Mouse (Mus musculus): ENCODE measurements around the gene Tmem8. TPM values are rescaled to one million over a fixed set of nuclear protein-coding genes. Genes with fewer than 3 reads are reported as not detected.
"Not testable (repeated sequence)": the region's sequence is repeated elsewhere in the genome, so short reads cannot be mapped to it uniquely, and the experiment has no call there.

Tmem8 gene
- polyA plus RNA-seq, 1 experiment from 2014 or later = 1.7 TPM

DNA sequence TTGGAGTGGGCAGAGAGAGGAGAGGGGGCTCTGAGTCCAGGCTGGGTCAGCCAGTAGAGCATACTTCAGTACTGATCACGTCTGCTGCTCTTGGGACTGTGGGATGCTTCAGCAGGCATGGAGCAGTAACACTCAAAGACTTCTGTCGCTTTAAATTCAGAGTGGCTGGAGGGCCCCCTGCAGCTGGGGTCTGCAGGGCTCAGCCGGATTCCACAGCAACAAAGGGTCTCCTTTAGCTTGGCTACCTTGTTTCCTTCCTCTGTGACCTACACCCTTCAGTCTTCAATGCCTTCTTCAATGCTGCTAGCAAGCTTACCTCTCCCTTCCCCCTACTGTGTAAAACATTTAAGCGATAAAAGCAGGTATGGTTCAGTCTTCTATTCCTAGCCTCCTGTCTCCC lies 2.1 kb upstream of the Tmem8 start:
- Histone ChIP-seq H3K9ac (no peak overlapping the region), H3K4me1 (ENCODE audit: insufficient read depth) (no peaks in the 10 kb centered on the region), H3K27me3 (ENCODE audit: insufficient read depth, low read length) (peaks cover 59% of the 10 kb centered on the region), H3K4me3 (ENCODE audit: low read depth, low read length) (no peak overlapping the region), H3K9me3 (ENCODE audit: low read depth, low read length) (no peaks in the 10 kb centered on the region), H3K36me3 (ENCODE audit: insufficient read depth) (no peaks in the 10 kb centered on the region), H3K4me2 (no peak overlapping the region), H3K27ac (ENCODE audit: low read depth) (no peak overlapping the region)
- WGBS = 3% methylated on average over 4 of the region's 4 CpGs
- DNase-seq (no peak), ATAC-seq (ENCODE audit: insufficient read depth) (no peak)
- no peak for TF ChIP-seq CTCF (IDR thresholded peaks at IDR 0.05; ENCODE audit: low read depth)

DNA sequence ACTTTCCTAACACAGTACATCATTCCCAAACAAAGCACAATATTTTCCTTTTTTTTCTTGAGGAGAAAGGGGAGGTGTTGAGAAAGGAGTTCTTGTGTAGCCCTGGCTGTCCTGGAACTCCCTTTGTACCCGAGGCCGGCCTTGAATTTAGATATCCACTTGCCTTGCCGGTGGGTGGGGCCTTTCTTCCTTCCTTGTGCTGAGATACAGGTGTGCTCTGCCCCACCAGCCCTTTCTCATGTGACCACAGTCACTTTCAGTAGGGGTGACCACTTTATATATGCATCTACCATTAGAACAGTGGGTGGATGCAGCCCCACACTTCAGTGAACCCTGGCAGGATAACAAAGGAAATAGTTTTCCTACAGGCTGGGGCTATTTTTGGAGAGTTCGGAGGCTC lies 1.4 kb upstream of the Tmem8 start:
- no peak overlapping the region for H3K4me2 ChIP-seq
- WGBS = 19% methylated on average over 4 of the region's 4 CpGs
- H3K27ac ChIP-seq (ENCODE audit: low read depth) = no peak overlapping the region
- no peaks in the 10 kb centered on the region for H3K36me3 ChIP-seq (ENCODE audit: insufficient read depth)
- ATAC-seq (ENCODE audit: insufficient read depth) (no peak), DNase-seq (no peak)
- H3K9ac ChIP-seq = no peak overlapping the region
- H3K4me1 ChIP-seq (ENCODE audit: insufficient read depth) = no peaks in the 10 kb centered on the region
- peaks cover 60% of the 10 kb centered on the region for H3K27me3 ChIP-seq (ENCODE audit: insufficient read depth, low read length)
- no peak for TF ChIP-seq CTCF (IDR thresholded peaks at IDR 0.05; ENCODE audit: low read depth)
- no peaks in the 10 kb centered on the region for H3K9me3 ChIP-seq (ENCODE audit: low read depth, low read length)
- H3K4me3 ChIP-seq (ENCODE audit: low read depth, low read length) = no peak overlapping the region

DNA sequence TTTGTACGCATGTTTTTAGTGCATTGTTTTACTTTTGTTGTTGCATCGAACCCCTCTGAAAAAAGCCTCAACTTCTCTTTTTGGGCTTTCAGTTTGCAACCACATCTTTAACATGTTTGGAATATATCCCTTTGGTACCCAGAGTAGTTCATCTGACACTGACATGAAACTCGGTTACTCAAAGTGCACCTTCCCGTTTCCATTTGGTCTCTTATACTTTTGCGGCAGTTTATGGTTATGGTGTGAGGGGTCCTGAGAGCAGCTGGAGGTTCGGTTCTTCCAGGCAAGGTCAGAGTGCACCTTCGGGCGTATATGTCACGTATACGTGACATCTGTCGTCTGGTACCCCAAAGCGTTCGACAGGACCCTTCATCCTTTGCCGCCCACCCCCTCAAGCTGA lies 348 bp upstream of the Tmem8 start:
- DNase-seq = no peak
- H3K4me2 ChIP-seq = peak overlapping the region; percentile 95
- peaks cover 69% of the 10 kb centered on the region for H3K27me3 ChIP-seq (ENCODE audit: insufficient read depth, low read length)
- H3K27ac ChIP-seq (ENCODE audit: low read depth) = no peak overlapping the region
- no peaks in the 10 kb centered on the region for H3K9me3 ChIP-seq (ENCODE audit: low read depth, low read length)
- H3K36me3 ChIP-seq (ENCODE audit: insufficient read depth) = no peaks in the 10 kb centered on the region
- 0 out of 2 replicates have a peak, but pooled peaks have one; percentile 2 for ATAC-seq (ENCODE audit: insufficient read depth)
- WGBS = 14% methylated on average over 14 of the region's 14 CpGs
- no peak for TF ChIP-seq CTCF (IDR thresholded peaks at IDR 0.05; ENCODE audit: low read depth)
- H3K4me3 ChIP-seq (ENCODE audit: low read depth, low read length) = peak overlapping the region; percentile 63
- no peaks in the 10 kb centered on the region for H3K4me1 ChIP-seq (ENCODE audit: insufficient read depth)
- peak overlapping the region; percentile 64 for H3K9ac ChIP-seq

DNA sequence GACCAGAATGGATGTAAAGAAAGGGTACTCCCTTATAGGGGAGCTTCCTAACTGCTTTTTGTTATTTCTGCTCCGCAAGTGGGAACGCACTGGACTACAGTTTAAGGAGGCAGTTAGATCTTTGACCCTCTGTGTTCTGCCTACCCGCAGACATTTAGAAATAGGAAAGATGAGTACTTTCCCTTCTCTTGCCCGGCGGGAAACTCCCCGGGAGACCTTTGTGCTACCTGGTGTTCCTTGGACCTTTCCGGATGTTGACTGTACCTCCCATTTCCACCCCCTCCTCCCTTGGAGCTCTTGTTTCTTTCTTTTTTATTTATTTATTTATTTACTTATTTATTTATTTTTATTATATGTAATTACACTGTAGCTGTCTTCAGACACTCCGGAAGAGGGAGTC lies 962 bp downstream of the Tmem8 start:
- Histone ChIP-seq H3K27me3 (ENCODE audit: insufficient read depth, low read length) (peaks cover 71% of the 10 kb centered on the region), H3K27ac (ENCODE audit: low read depth) (no peak overlapping the region), H3K9ac (no peak overlapping the region), H3K4me1 (ENCODE audit: insufficient read depth) (no peaks in the 10 kb centered on the region), H3K36me3 (ENCODE audit: insufficient read depth) (no peaks in the 10 kb centered on the region), H3K4me3 (ENCODE audit: low read depth, low read length) (peak overlapping the region; percentile 63), H3K4me2 (peak overlapping the region; percentile 95), H3K9me3 (ENCODE audit: low read depth, low read length) (no peaks in the 10 kb centered on the region)
- WGBS = 14% methylated on average over 8 of the region's 8 CpGs
- TF ChIP-seq CTCF (IDR thresholded peaks at IDR 0.05; ENCODE audit: low read depth) = no peak
- no peak for DNase-seq
- ATAC-seq (ENCODE audit: insufficient read depth) = no peak

DNA sequence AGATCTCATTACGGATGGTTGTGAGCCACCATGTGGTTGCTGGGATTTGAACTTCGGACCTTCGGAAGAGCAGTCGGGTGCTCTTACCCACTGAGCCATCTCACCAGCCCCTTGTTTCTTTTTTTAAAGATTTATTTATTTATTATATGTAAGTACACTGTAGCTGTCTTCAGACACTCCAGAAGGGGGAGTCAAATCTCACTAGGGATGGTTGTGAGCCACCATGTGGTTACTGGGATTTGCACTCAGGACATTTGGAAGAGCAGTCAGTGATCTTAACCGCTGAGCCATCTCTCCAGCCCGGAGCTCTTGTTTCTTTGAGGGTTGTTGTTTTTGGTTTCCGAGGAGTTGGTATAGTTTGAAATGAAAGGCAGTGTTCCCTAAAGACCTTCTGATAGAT lies 1.4 kb downstream of the Tmem8 start:
- not testable (repeated sequence) for H3K9me3 ChIP-seq (ENCODE audit: low read depth, low read length)

DNA sequence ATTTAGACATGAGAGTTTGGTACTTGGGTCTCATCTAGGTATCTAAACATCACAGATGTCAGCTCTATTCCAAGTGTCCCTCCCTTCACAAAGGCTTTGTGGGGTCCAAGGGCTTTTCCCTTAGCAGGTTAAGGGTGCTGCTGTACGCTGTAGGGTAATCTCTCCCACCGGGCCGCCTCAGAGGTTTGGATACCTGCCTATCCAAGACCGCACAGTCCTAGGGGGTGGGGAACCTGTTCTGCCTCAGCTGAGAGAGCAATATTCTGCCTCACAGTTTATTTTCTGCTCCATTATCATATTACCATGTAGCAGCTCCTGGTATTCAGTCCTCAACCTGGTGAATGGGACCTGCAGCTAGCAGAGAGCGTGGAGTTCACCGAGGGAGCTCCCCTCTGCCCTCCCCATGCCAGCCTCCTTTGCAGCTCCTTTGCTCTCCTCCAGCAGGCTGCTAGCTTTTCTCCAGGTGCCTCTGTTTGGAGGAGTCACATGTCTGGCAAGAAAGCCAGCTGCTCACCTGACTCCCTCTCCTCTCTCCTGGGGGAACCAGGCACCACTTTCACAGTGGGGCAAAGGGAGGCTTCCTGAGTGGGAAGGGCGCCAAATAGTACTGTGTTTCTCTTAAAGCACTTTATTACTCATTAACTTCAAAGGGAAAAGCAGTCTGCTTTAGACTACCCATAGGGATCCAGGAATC lies 2.3 kb downstream of the Tmem8 start:
- no peak for TF ChIP-seq CTCF (IDR thresholded peaks at IDR 0.05; ENCODE audit: low read depth)
- Histone ChIP-seq H3K9ac (no peak overlapping the region), H3K27me3 (ENCODE audit: insufficient read depth, low read length) (peaks cover 72% of the 10 kb centered on the region), H3K27ac (ENCODE audit: low read depth) (no peak overlapping the region), H3K4me1 (ENCODE audit: insufficient read depth) (no peaks in the 10 kb centered on the region), H3K9me3 (ENCODE audit: low read depth, low read length) (no peaks in the 10 kb centered on the region), H3K36me3 (ENCODE audit: insufficient read depth) (no peaks in the 10 kb centered on the region), H3K4me2 (no peak overlapping the region), H3K4me3 (ENCODE audit: low read depth, low read length) (no peak overlapping the region)
- DNase-seq (no peak), ATAC-seq (ENCODE audit: insufficient read depth) (no peak)
- WGBS = 82% methylated on average over 7 of the region's 7 CpGs

More for the DNA sequence above, 1.4 kb downstream of the Tmem8 start:
- H3K4me3 ChIP-seq (ENCODE audit: low read depth, low read length); H3K27ac ChIP-seq (ENCODE audit: low read depth); H3K36me3 ChIP-seq (ENCODE audit: insufficient read depth); DNase-seq; ATAC-seq (ENCODE audit: insufficient read depth); H3K4me1 ChIP-seq (ENCODE audit: insufficient read depth); H3K4me2 ChIP-seq; H3K9ac ChIP-seq: not testable (repeated sequence)
- WGBS = 61% methylated on average over 7 of the region's 7 CpGs
- H3K27me3 ChIP-seq (ENCODE audit: insufficient read depth, low read length) = peaks cover 75% of the 10 kb centered on the region

DNA sequence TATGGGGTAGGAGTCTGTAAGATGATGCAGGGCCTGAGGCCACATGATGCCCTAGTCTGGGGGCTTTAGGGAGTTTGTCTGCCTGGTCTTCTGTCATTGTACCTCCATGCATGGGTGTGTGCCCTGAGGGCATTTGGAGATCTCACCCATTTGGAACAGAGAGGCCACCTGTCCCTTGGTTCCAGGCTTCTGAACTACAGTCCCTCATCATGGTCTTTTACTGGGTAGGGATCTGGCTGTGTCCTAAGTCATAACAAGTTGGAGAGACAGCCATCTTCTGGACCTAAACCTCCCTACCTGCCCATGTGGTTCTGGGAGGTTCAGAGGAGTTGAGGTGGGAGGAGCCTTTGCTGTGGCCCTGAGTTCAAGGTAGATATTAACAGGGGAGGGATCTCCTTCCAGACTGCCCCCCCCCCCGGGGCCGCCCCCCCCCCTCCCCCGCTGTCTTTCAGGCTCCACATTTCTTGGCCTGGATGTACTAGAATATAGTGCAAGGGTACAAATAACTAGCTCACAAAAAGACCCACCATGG lies 2.9 kb downstream of the Tmem8 start:
- Histone ChIP-seq H3K27ac (ENCODE audit: low read depth) (no peak overlapping the region), H3K4me3 (ENCODE audit: low read depth, low read length) (no peak overlapping the region), H3K9ac (no peak overlapping the region), H3K36me3 (ENCODE audit: insufficient read depth) (no peaks in the 10 kb centered on the region), H3K9me3 (ENCODE audit: low read depth, low read length) (no peaks in the 10 kb centered on the region), H3K4me1 (ENCODE audit: insufficient read depth) (no peaks in the 10 kb centered on the region), H3K27me3 (ENCODE audit: insufficient read depth, low read length) (peaks cover 65% of the 10 kb centered on the region), H3K4me2 (no peak overlapping the region)
- 53% methylated on average over 3 of the region's 3 CpGs for WGBS
- ATAC-seq (ENCODE audit: insufficient read depth) (no peak), DNase-seq (no peak)
- TF ChIP-seq CTCF (IDR thresholded peaks at IDR 0.05; ENCODE audit: low read depth) = no peak
